ENCODE assay signal across 8 mouse cellular contexts in the genomic region with DNA sequence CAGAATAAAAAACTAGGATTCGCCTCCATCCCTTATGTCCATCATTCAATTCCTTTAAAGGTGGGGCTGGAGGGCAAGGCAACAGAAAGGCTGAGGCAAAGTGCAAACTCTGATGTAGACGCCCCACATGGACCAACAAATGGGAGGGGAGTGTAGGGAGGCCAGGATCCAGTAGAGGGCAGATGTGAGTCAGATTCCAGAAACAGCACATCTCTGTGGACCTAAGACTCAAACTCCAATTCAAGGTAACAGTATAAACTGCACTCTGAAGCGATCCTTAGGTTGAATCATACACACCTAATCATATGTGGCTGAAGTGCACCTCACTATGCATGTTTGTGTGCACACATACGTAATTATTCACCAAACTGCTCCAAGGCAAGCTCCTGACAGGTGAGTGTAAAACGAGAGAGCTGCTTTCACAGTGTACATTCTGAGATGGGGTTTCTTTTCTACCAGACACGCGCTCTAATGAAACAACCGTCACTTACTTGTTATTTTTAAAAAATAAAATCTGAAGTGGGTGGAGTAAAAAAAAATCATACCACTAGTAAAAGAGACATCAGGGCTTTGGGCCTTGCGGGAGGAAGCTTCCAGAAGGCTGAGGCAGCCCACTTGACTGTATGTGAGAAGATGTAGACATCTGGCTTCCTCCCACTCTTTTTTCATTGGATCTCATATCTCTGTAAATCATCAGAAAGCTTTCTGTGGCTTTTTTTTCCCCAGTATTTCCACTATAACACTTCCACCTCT.
DNase-seq lines count a peak whose midpoint lies in the region; ATAC-seq and TF ChIP-seq lines count a peak whose summit lies in the region.

No protein-coding gene starts in this region.

- no peak for TF ChIP-seq POLR2A in thymus, adult 2 months (IDR thresholded peaks at IDR 0.05; ENCODE audit: control insufficient read depth, extremely low read depth, insufficient read depth, low read length, poor library complexity)

- H3K27me3 ChIP-seq in thymus, adult 2 months (ENCODE audit: control insufficient read depth, insufficient read depth, low read length) = no peaks in the 10 kb centered on the region
- no peaks in the 10 kb centered on the region for H3K27me3 ChIP-seq in embryonic facial prominence, embryonic 11.5 days (ENCODE audit: control insufficient read depth, insufficient read depth, low read length)
- no peaks in the 10 kb centered on the region for H3K27me3 ChIP-seq in midbrain, embryonic 14.5 days (ENCODE audit: control insufficient read depth, insufficient read depth, low read length)

- no peak overlapping the region for H3K4me3 ChIP-seq in thymus, adult 2 months (ENCODE audit: control insufficient read depth, insufficient read depth, low read length)
- H3K4me3 ChIP-seq in embryonic facial prominence, embryonic 11.5 days (ENCODE audit: low read depth, low read length) = no peak overlapping the region
- no peak overlapping the region for H3K4me3 ChIP-seq in midbrain, embryonic 14.5 days (replicated peaks; ENCODE audit: low read depth, low read length)

- no peak overlapping the region for H3K9ac ChIP-seq in embryonic facial prominence, embryonic 11.5 days (replicated peaks; ENCODE audit: low read length)
- H3K9ac ChIP-seq in midbrain, embryonic 14.5 days (replicated peaks; ENCODE audit: low read length) = no peak overlapping the region

- no peaks in the 10 kb centered on the region for H3K36me3 ChIP-seq in thymus, adult 2 months (ENCODE audit: control insufficient read depth, insufficient read depth, low read length)
- no peaks in the 10 kb centered on the region for H3K36me3 ChIP-seq in embryonic facial prominence, embryonic 11.5 days (replicated peaks; ENCODE audit: control insufficient read depth, insufficient read depth, low read depth, low read length)
- no peaks in the 10 kb centered on the region for H3K36me3 ChIP-seq in midbrain, embryonic 14.5 days (ENCODE audit: control insufficient read depth, insufficient read depth, low read length)

- no peak for TF ChIP-seq CTCF in thymus, adult 2 months (IDR thresholded peaks at IDR 0.05; ENCODE audit: borderline replicate concordance, control insufficient read depth, extremely low read depth, insufficient read depth, low read length, poor library complexity)

- no peak for ATAC-seq in embryonic facial prominence, embryonic 11.5 days (replicated peaks; ENCODE audit: insufficient number of reproducible peaks, low FRiP score, low TSS enrichment, low read depth)
- no peak for ATAC-seq in midbrain, embryonic 14.5 days (ENCODE audit: low FRiP score, low TSS enrichment)

- no peaks in the 10 kb centered on the region for H3K9me3 ChIP-seq in embryonic facial prominence, embryonic 11.5 days (replicated peaks; ENCODE audit: control insufficient read depth, low read length)
- no peaks in the 10 kb centered on the region for H3K9me3 ChIP-seq in midbrain, embryonic 14.5 days (ENCODE audit: control insufficient read depth, low read length)

- WGBS in thymus, adult 2 months = 67% methylated on average over 9 of the region's 9 CpGs
- 57% methylated on average over 9 of the region's 9 CpGs for WGBS in embryonic facial prominence, embryonic 11.5 days
- 59% methylated on average over 9 of the region's 9 CpGs for WGBS in midbrain, embryonic 14.5 days

- no peak overlapping the region for H3K27ac ChIP-seq in thymus, adult 2 months (ENCODE audit: control insufficient read depth, insufficient read depth, low read length)
- no peak overlapping the region for H3K27ac ChIP-seq in embryonic facial prominence, embryonic 11.5 days (replicated peaks; ENCODE audit: low read depth, low read length)
- no peak overlapping the region for H3K27ac ChIP-seq in midbrain, embryonic 14.5 days (replicated peaks; ENCODE audit: low read depth, low read length)

- H3K4me2 ChIP-seq in embryonic facial prominence, embryonic 11.5 days (ENCODE audit: low read depth, low read length) = no peak overlapping the region
- no peak overlapping the region for H3K4me2 ChIP-seq in midbrain, embryonic 14.5 days (ENCODE audit: low read length)

- no peaks in the 10 kb centered on the region for H3K4me1 ChIP-seq in thymus, adult 2 months (replicated peaks; ENCODE audit: control insufficient read depth, insufficient read depth, low read length)
- H3K4me1 ChIP-seq in embryonic facial prominence, embryonic 11.5 days (ENCODE audit: control insufficient read depth, insufficient read depth, low read length) = no peaks in the 10 kb centered on the region
- H3K4me1 ChIP-seq in midbrain, embryonic 14.5 days (ENCODE audit: control insufficient read depth, insufficient read depth, low read length) = peaks cover 8% of the 10 kb centered on the region; the same call in 1 of the 2 replicates

- peak; percentile 58 for DNase-seq in thymus, adult 2 months
- DNase-seq in thymus, adult 18-20 months = no peak
- DNase-seq in adrenal gland, postnatal 25 days = peak; percentile 52
- DNase-seq in embryonic facial prominence, embryonic 11.5 days (ENCODE audit: low spot score) = peak; percentile 76
- peak; percentile 76 for DNase-seq in heart, postnatal 4 days
- peak; percentile 61 to 84 for DNase-seq in left cerebral cortex, adult 9 months (ENCODE audit: low spot score in 2 of 2)
- peak; percentile 81 for DNase-seq in midbrain, embryonic 14.5 days
- peak; percentile 76 for DNase-seq in testis, postnatal 10 days (ENCODE audit: low spot score)

Comparison
In these comparisons a context has a peak if more than half of its experiments do, and no peak if none do; other contexts are left out.
1. DNase-seq: peak in thymus, adult 2 months (single experiment), adrenal gland, postnatal 25 days (single experiment), embryonic facial prominence, embryonic 11.5 days (single experiment), heart, postnatal 4 days (single experiment), left cerebral cortex, adult 9 months (2 of 2), midbrain, embryonic 14.5 days (single experiment) and testis, postnatal 10 days (single experiment); none in thymus, adult 18-20 months (0 of 2).